Mouse (Mus musculus) ES-E14 (cell line): ENCODE results near the gene Zbtb7a.

Experiments
- CHD2 ChIP-seq: IDR thresholded peaks from 2 replicates; pipeline ENCODE4 v1.6.1; 2014; ENCODE audit warnings: mild to moderate bottlenecking, low read depth, low read length, inconsistent platforms
- MAFK ChIP-seq: IDR thresholded peaks from 2 replicates; pipeline ENCODE4 v1.6.1; 2014; ENCODE audit warnings: mild to moderate bottlenecking, low read depth, low read length, inconsistent platforms; ENCODE audit not compliant: insufficient read depth
- ZC3H11A ChIP-seq: IDR thresholded peaks from 2 replicates; pipeline ENCODE4 v1.6.1; 2012; ENCODE audit warnings: low read depth, mild to moderate bottlenecking, inconsistent platforms, low read length, borderline replicate concordance
- ZNF384 ChIP-seq: IDR thresholded peaks from 2 replicates; pipeline ENCODE4 v1.6.1; 2012; ENCODE audit warnings: low read depth, low read length, inconsistent platforms

DNA sequence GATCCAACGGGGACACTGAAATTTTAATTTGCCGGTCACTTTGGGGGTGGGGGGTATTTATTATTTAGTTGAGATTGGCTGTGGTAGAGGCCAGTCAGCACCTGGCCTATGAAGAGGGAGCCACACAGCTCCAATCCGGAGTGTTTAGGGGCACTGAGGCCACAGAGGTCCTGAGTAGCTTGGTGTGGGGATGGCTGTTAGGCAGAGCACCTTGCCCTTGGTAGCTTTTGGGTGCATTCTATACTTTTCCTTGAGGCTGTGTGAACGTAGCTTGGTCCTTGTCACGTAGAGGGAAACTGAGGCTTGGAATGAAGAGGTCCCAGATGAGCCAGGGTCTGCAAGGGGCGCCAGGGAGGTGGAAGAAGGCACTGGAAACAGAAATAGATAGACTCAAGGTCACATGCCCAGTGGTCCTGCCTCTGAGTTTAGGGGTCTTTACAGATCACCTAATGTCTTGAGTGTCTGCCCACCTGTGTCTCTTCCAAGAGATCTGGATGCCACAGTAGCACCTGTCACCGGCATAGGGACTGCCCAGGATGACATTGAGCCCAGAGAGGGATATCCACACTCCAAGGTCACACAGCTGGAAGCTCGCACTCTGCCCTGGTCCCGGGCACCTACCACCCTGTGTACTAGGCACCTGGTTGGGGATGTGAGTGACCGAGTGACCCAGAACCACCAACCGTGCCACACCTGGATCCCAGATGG is 4.0 kb downstream of the Zbtb7a start:
- no peak for TF ChIP-seq CHD2
- TF ChIP-seq MAFK: no peak
- TF ChIP-seq ZNF384: no peak
- no peak for TF ChIP-seq ZC3H11A
